Mouse (Mus musculus) liver, embryonic 13.5 days (tissue): ENCODE data around the gene Wwc2. TPM values are rescaled to one million over a fixed set of nuclear protein-coding genes. Genes with fewer than 3 reads are reported as not detected.
A peak's percentile ranks its signal among the peaks of the same experiment; 100 is the strongest.

Experiments
- ATAC-seq: fragments of 200-750 bp; cut with Nextera tagmentation; 2 replicates; pipeline ENCODE4 v1.8.0; 2017; ENCODE audit warnings: low read depth, mild to moderate bottlenecking, moderate number of reproducible peaks, moderate library complexity
- DNase-seq: peaks from one replicate; pipeline ENCODE4 v3.0.0; 2022
- H3K27ac ChIP-seq: fragments of 300-500 bp; sonication (generic); 2 replicates; pipeline ENCODE4 v1.5.1; 2015; ENCODE audit warnings: moderate library complexity, mild to moderate bottlenecking, inconsistent platforms
- H3K27me3 ChIP-seq: fragments of 300-500 bp; sonication (generic); 2 replicates; pipeline ENCODE4 v1.6.1; 2015; ENCODE audit warnings: mild to moderate bottlenecking, inconsistent platforms
- H3K36me3 ChIP-seq: fragments of 300-500 bp; sonication (generic); 2 replicates; pipeline ENCODE4 v1.6.1; 2015; ENCODE audit warnings: mild to moderate bottlenecking, inconsistent platforms
- H3K4me1 ChIP-seq: fragments of 300-500 bp; sonication (generic); replicated peaks from 2 replicates; pipeline ENCODE4 v1.6.1; 2015; ENCODE audit warnings: inconsistent platforms
- H3K4me2 ChIP-seq: fragments of 300-500 bp; sonication (generic); 2 replicates; pipeline ENCODE4 v1.6.1; 2015; ENCODE audit warnings: inconsistent platforms, mild to moderate bottlenecking, moderate library complexity
- H3K4me3 ChIP-seq: fragments of 300-500 bp; sonication (generic); replicated peaks from 2 replicates; pipeline ENCODE4 v1.5.1; 2015; ENCODE audit warnings: mild to moderate bottlenecking, inconsistent platforms
- H3K9ac ChIP-seq: fragments of 300-500 bp; sonication (generic); 2 replicates; pipeline ENCODE4 v1.6.1; 2015; ENCODE audit warnings: mild to moderate bottlenecking, inconsistent platforms
- H3K9me3 ChIP-seq: fragments of 300-500 bp; sonication (generic); replicated peaks from 2 replicates; pipeline ENCODE4 v1.6.1; 2016; ENCODE audit warnings: inconsistent platforms
- WGBS: fragments of 180-500 bp; shearing (Covaris S2); methylation state at CpG from one replicate; pipeline ENCODE4 v1.1.7; 2015; ENCODE audit not compliant: insufficient replicate concordance; 5-methylcytosine and 5-hydroxymethylcytosine counted together
- polyA plus RNA-seq: library from polyadenylated mRNA; unstranded; fragments of >200 nt; fragmentation: Nextera tagmentation; extraction: Ambion mirVana; gene quantifications from 2 replicates; pipeline ENCODE4 v1.2.1, GENCODE M21; 2015

The Wwc2 gene
- polyA plus RNA-seq, 1 experiment from 2014 or later = 1.5 TPM

GRCm38 (mm10) chr8:47875865-47876264, 114.9 kb downstream of the Wwc2 start:
- no peak for ATAC-seq

GRCm38 (mm10) chr8:47874497-47875178, 116.1 kb downstream of the Wwc2 start:
- ATAC-seq (no peak), DNase-seq (no peak)
- Histone ChIP-seq H3K4me2 (no peak overlapping the region), H3K4me3 (no peak overlapping the region), H3K4me1 (no peaks in the 10 kb centered on the region), H3K9ac (no peak overlapping the region), H3K27me3 (no peaks in the 10 kb centered on the region), H3K9me3 (no peaks in the 10 kb centered on the region), H3K36me3 (no peaks in the 10 kb centered on the region), H3K27ac (no peak overlapping the region)
- WGBS = 59% methylated on average over 13 of the region's 13 CpGs

More at GRCm38 (mm10) chr8:47875865-47876264, 114.9 kb downstream of the Wwc2 start:
- DNase-seq = no peak
- Histone ChIP-seq H3K9ac (no peak overlapping the region), H3K4me2 (no peak overlapping the region), H3K27me3 (no peaks in the 10 kb centered on the region), H3K4me3 (no peak overlapping the region), H3K9me3 (no peaks in the 10 kb centered on the region), H3K4me1 (no peaks in the 10 kb centered on the region), H3K27ac (no peak overlapping the region), H3K36me3 (no peaks in the 10 kb centered on the region)
- 77% methylated on average over 12 of the region's 12 CpGs for WGBS

- no peak overlapping the region for H3K4me3 ChIP-seq
- H3K4me1 ChIP-seq = no peaks in the 10 kb centered on the region
- whole genome bisulfite sequencing = 45% methylated on average over 13 of the region's 13 CpGs
- no peaks in the 10 kb centered on the region for H3K9me3 ChIP-seq
- no peak overlapping the region for H3K27ac ChIP-seq
- H3K4me2 ChIP-seq = no peak overlapping the region
- DNase-seq (no peak), ATAC-seq (peak; percentile 47; the same call in 1 of the 2 replicates)
- no peaks in the 10 kb centered on the region for H3K27me3 ChIP-seq
- no peak overlapping the region for H3K9ac ChIP-seq
- H3K36me3 ChIP-seq = peaks cover 6% of the 10 kb centered on the region; the same call in 1 of the 2 replicates
These were observed 118.2 kb downstream of the Wwc2 start for GRCm38 (mm10) chr8:47872361-47873107.

- DNase-seq = peak; percentile 36
- no peak overlapping the region for H3K4me2 ChIP-seq
- H3K4me3 ChIP-seq = no peak overlapping the region
- no peak for ATAC-seq
- H3K36me3 ChIP-seq = peaks cover 18% of the 10 kb centered on the region; the same call in 1 of the 2 replicates
- H3K9ac ChIP-seq = no peak overlapping the region
- H3K27me3 ChIP-seq = no peaks in the 10 kb centered on the region
- no peaks in the 10 kb centered on the region for H3K4me1 ChIP-seq
- 25% methylated on average over 8 of the region's 8 CpGs for WGBS
- no peaks in the 10 kb centered on the region for H3K9me3 ChIP-seq
- no peak overlapping the region for H3K27ac ChIP-seq
These were observed 123.7 kb downstream of the Wwc2 start for GRCm38 (mm10) chr8:47867067-47867466.

- ATAC-seq (no peak), DNase-seq (no peak)
- peaks cover 18% of the 10 kb centered on the region; the same call in 1 of the 2 replicates for H3K36me3 ChIP-seq
- H3K4me3 ChIP-seq = no peak overlapping the region
- H3K4me2 ChIP-seq = no peak overlapping the region
- WGBS = 70% methylated on average over 8 of the region's 8 CpGs
- no peaks in the 10 kb centered on the region for H3K27me3 ChIP-seq
- H3K4me1 ChIP-seq = no peaks in the 10 kb centered on the region
- H3K27ac ChIP-seq = no peak overlapping the region
- no peak overlapping the region for H3K9ac ChIP-seq
- no peaks in the 10 kb centered on the region for H3K9me3 ChIP-seq
These were observed 124.2 kb downstream of the Wwc2 start for GRCm38 (mm10) chr8:47866568-47866967.

- DNase-seq = no peak
- no peak overlapping the region for H3K27ac ChIP-seq
- H3K4me3 ChIP-seq = no peak overlapping the region
- WGBS = 84% methylated on average over 12 of the region's 12 CpGs
- H3K4me1 ChIP-seq = no peaks in the 10 kb centered on the region
- no peak overlapping the region for H3K9ac ChIP-seq
- no peak overlapping the region for H3K4me2 ChIP-seq
- H3K36me3 ChIP-seq = peaks cover 13% of the 10 kb centered on the region; the same call in 1 of the 2 replicates
- no peaks in the 10 kb centered on the region for H3K9me3 ChIP-seq
- no peak for ATAC-seq
- H3K27me3 ChIP-seq = no peaks in the 10 kb centered on the region
These were observed 131.5 kb downstream of the Wwc2 start for GRCm38 (mm10) chr8:47859259-47859658.

- H3K9ac ChIP-seq = no peak overlapping the region
- H3K4me3 ChIP-seq = no peak overlapping the region
- DNase-seq (no peak), ATAC-seq (no peak)
- H3K4me1 ChIP-seq = peaks cover 7% of the 10 kb centered on the region; the same call in 1 of the 2 replicates
- 59% methylated on average over 5 of the region's 5 CpGs for WGBS
- no peaks in the 10 kb centered on the region for H3K9me3 ChIP-seq
- H3K4me2 ChIP-seq = no peak overlapping the region
- H3K27me3 ChIP-seq = no peaks in the 10 kb centered on the region
- no peak overlapping the region for H3K27ac ChIP-seq
- H3K36me3 ChIP-seq = peaks cover 7% of the 10 kb centered on the region; the same call in 1 of the 2 replicates
These were observed 137.4 kb downstream of the Wwc2 start for GRCm38 (mm10) chr8:47853356-47853755.

- no peaks in the 10 kb centered on the region for H3K9me3 ChIP-seq
- DNase-seq = no peak
- ATAC-seq = no peak
- H3K4me2 ChIP-seq = no peak overlapping the region
- no peak overlapping the region for H3K4me3 ChIP-seq
- H3K27me3 ChIP-seq = no peaks in the 10 kb centered on the region
- H3K9ac ChIP-seq = no peak overlapping the region
- no peak overlapping the region for H3K27ac ChIP-seq
- 53% methylated on average over 5 of the region's 5 CpGs for WGBS
- H3K4me1 ChIP-seq = peaks cover 7% of the 10 kb centered on the region; the same call in 1 of the 2 replicates
- H3K36me3 ChIP-seq = peaks cover 10% of the 10 kb centered on the region; the same call in 1 of the 2 replicates
These were observed 138.0 kb downstream of the Wwc2 start for GRCm38 (mm10) chr8:47852737-47853136.

- ATAC-seq (no peak), DNase-seq (no peak)
- H3K9me3 ChIP-seq = no peaks in the 10 kb centered on the region
- H3K36me3 ChIP-seq = peaks cover 10% of the 10 kb centered on the region; the same call in 1 of the 2 replicates
- H3K4me1 ChIP-seq = peaks cover 7% of the 10 kb centered on the region; the same call in 1 of the 2 replicates
- H3K27me3 ChIP-seq = no peaks in the 10 kb centered on the region
- 37% methylated on average over 12 of the region's 12 CpGs for WGBS
- H3K4me3 ChIP-seq = peak overlapping the region; percentile 36
- peak overlapping the region; percentile 48 for H3K4me2 ChIP-seq
- 0 out of 2 replicates have a peak overlapping the region, but pooled peaks have one; percentile 17 for H3K9ac ChIP-seq
- no peak overlapping the region for H3K27ac ChIP-seq
These were observed 138.8 kb downstream of the Wwc2 start for GRCm38 (mm10) chr8:47851824-47852502.

- Histone ChIP-seq H3K9ac (no peak overlapping the region), H3K4me1 (peaks cover 7% of the 10 kb centered on the region; the same call in 1 of the 2 replicates), H3K27me3 (no peaks in the 10 kb centered on the region), H3K4me3 (no peak overlapping the region), H3K4me2 (no peak overlapping the region), H3K27ac (no peak overlapping the region), H3K9me3 (no peaks in the 10 kb centered on the region), H3K36me3 (peaks cover 9% of the 10 kb centered on the region; the same call in 1 of the 2 replicates)
- WGBS = 60% methylated on average over 8 of the region's 8 CpGs
- ATAC-seq = no peak
- no peak for DNase-seq
These were observed 140.9 kb downstream of the Wwc2 start for GRCm38 (mm10) chr8:47849842-47850241.

GRCm38 (mm10) chr8:47847931-47848330, 142.8 kb downstream of the Wwc2 start:
- DNase-seq = no peak
- H3K9me3 ChIP-seq = no peaks in the 10 kb centered on the region
- no peaks in the 10 kb centered on the region for H3K27me3 ChIP-seq
- 82% methylated on average over 6 of the region's 6 CpGs for WGBS
- no peak overlapping the region for H3K4me3 ChIP-seq
- peaks cover 3% of the 10 kb centered on the region; the same call in 1 of the 2 replicates for H3K36me3 ChIP-seq
- no peak overlapping the region for H3K4me2 ChIP-seq
- no peak for ATAC-seq
- H3K9ac ChIP-seq = no peak overlapping the region
- H3K4me1 ChIP-seq = peaks cover 7% of the 10 kb centered on the region; the same call in 1 of the 2 replicates
- H3K27ac ChIP-seq = no peak overlapping the region
